Mouse (Mus musculus) gastrocnemius, adult 2 months (tissue): ENCODE data around the gene Nbas. TPM values are rescaled to one million over a fixed set of nuclear protein-coding genes. Genes with fewer than 3 reads are reported as not detected.
A peak's percentile ranks its signal among the peaks of the same experiment; 100 is the strongest.

Experiments
- DNase-seq: peaks from one replicate; pipeline ENCODE4 v3.0.0; 2022
- H3K27ac ChIP-seq: fragments of 200-600 bp; 2 replicates; pipeline ENCODE4 v1.8.1; 2022; ENCODE audit warnings: mild to moderate bottlenecking
- H3K4me3 ChIP-seq: fragments of 200-600 bp; 2 replicates; pipeline ENCODE4 v1.8.1; 2022; ENCODE audit warnings: mild to moderate bottlenecking, moderate library complexity
- CTCF ChIP-seq: fragments of 200-600 bp; IDR thresholded peaks from 2 replicates; pipeline ENCODE4 v1.8.1; 2022; ENCODE audit warnings: antibody characterized with exemption, mild to moderate bottlenecking, moderate library complexity
- intact Hi-C: fragments of 180-260 bp; cut with DNase I; formaldehyde crosslinking; loops from one replicate; pipeline ENCODE4 v1.15.1; 2025
- total RNA-seq, 2 experiments: library from RNA; stranded (reverse); gene quantifications; 2 replicates each; pipeline ENCODE4 v1.2.3; 2021

Nbas gene
- total RNA-seq, 2 experiments from 2014 or later, result 20.3 to 25.1 TPM

GRCm38 (mm10) chr12:13444653-13445431, 175.9 kb downstream of the Nbas start:
- no peak for DNase-seq
- intact Hi-C loops, result no loop called here
- Histone ChIP-seq H3K27ac (no peak overlapping the region), H3K4me3 (no peak overlapping the region)
- no peak for TF ChIP-seq CTCF

GRCm38 (mm10) chr12:13445486-13446065, 176.6 kb downstream of the Nbas start:
- Histone ChIP-seq H3K4me3 (no peak overlapping the region), H3K27ac (no peak overlapping the region)
- intact Hi-C loops, result no loop called here
- no peak for TF ChIP-seq CTCF
- no peak for DNase-seq

- no peak for TF ChIP-seq CTCF
- H3K4me3 ChIP-seq, result no peak overlapping the region
- H3K27ac ChIP-seq, result no peak overlapping the region
- intact Hi-C loops, result no loop called here
- no peak for DNase-seq
These were observed 180.0 kb downstream of the Nbas start for GRCm38 (mm10) chr12:13448916-13449315.

GRCm38 (mm10) chr12:13452050-13452449, 183.1 kb downstream of the Nbas start:
- no peak for TF ChIP-seq CTCF
- Histone ChIP-seq H3K4me3 (no peak overlapping the region), H3K27ac (no peak overlapping the region)
- intact Hi-C loops, result no loop called here
- DNase-seq, result no peak

GRCm38 (mm10) chr12:13460223-13460853, 191.4 kb downstream of the Nbas start:
- DNase-seq, result no peak
- no peak overlapping the region for H3K4me3 ChIP-seq
- intact Hi-C loops, result no loop called here
- TF ChIP-seq CTCF, result no peak
- H3K27ac ChIP-seq, result no peak overlapping the region

- intact Hi-C loops, result no loop called here
- no peak overlapping the region for H3K4me3 ChIP-seq
- DNase-seq, result no peak
- TF ChIP-seq CTCF, result no peak
- 0 out of 2 replicates have a peak overlapping the region, but pooled peaks have one; percentile 16 for H3K27ac ChIP-seq
These were observed 192.7 kb downstream of the Nbas start for GRCm38 (mm10) chr12:13461558-13462153.

- Histone ChIP-seq H3K27ac (no peak overlapping the region), H3K4me3 (no peak overlapping the region)
- no peak for TF ChIP-seq CTCF
- no peak for DNase-seq
- intact Hi-C loops, result no loop called here
These were observed 193.5 kb downstream of the Nbas start for GRCm38 (mm10) chr12:13462397-13462796.

GRCm38 (mm10) chr12:13465554-13465953, 196.6 kb downstream of the Nbas start:
- TF ChIP-seq CTCF, result no peak
- no peak overlapping the region for H3K4me3 ChIP-seq
- intact Hi-C loops, result no loop called here
- no peak overlapping the region for H3K27ac ChIP-seq
- no peak for DNase-seq

- TF ChIP-seq CTCF, result no peak
- Histone ChIP-seq H3K27ac (no peak overlapping the region), H3K4me3 (no peak overlapping the region)
- no peak for DNase-seq
- intact Hi-C loops, result no loop called here
These were observed 205.9 kb downstream of the Nbas start for GRCm38 (mm10) chr12:13474881-13475280.

- no peak overlapping the region for H3K4me3 ChIP-seq
- H3K27ac ChIP-seq, result no peak overlapping the region
- intact Hi-C loops, result no loop called here
- TF ChIP-seq CTCF, result no peak
- DNase-seq, result no peak
These were observed 210.2 kb downstream of the Nbas start for GRCm38 (mm10) chr12:13479163-13479562.

- no peak for DNase-seq
- Histone ChIP-seq H3K27ac (no peak overlapping the region), H3K4me3 (no peak overlapping the region)
- no peak for TF ChIP-seq CTCF
- intact Hi-C loops, result no loop called here
These were observed 217.3 kb downstream of the Nbas start for GRCm38 (mm10) chr12:13486278-13486677.

GRCm38 (mm10) chr12:13497211-13497610, 228.3 kb downstream of the Nbas start:
- Histone ChIP-seq H3K4me3 (no peak overlapping the region), H3K27ac (no peak overlapping the region)
- TF ChIP-seq CTCF, result no peak
- no peak for DNase-seq
- intact Hi-C loops, result no loop called here
